Mouse (Mus musculus) induced T-regulatory cell, adult 2 months (primary cell): ENCODE measurements around the gene Scgb2b2.

ENCODE experiments used
- DNase-seq: peaks from one replicate; pipeline ENCODE4 v3.0.0-alpha.2; 2012; ENCODE audit warnings: low read depth

The Scgb2b2 gene

GRCm38 (mm10) chr7:31290208-31290607, at the start of gene Scgb2b2:
Gene Scgb2b2 (plus strand): TSS chr7:31290508.
- DNase-seq, result no peak

- DNase-seq, result no peak
These were observed 1.4 kb downstream of the Scgb2b2 start, which contains the start of gene Scgb1b2 for GRCm38 (mm10) chr7:31291721-31292120. Gene Scgb1b2 (minus strand): TSS chr7:31291821.
